Mouse (Mus musculus): ENCODE data around the gene Tnrc18.

Gene Tnrc18

GRCm38 (mm10) chr5:142728301-142728700, 89.2 kb downstream of the Tnrc18 start:
- no peak for DNase-seq (ENCODE audit: extremely low spot score, low read depth, low spot score)

- no peak for DNase-seq (ENCODE audit: extremely low spot score, low read depth, low spot score)
These were observed 90.7 kb downstream of the Tnrc18 start for GRCm38 (mm10) chr5:142726748-142727147.

GRCm38 (mm10) chr5:142724265-142724664, 93.2 kb downstream of the Tnrc18 start:
- DNase-seq (ENCODE audit: extremely low spot score, low read depth, low spot score), result no peak

GRCm38 (mm10) chr5:142723520-142724133, 93.8 kb downstream of the Tnrc18 start:
- DNase-seq (ENCODE audit: extremely low spot score, low read depth, low spot score), result peak; percentile 88

- no peak for DNase-seq (ENCODE audit: extremely low spot score, low read depth, low spot score)
These were observed 97.6 kb downstream of the Tnrc18 start for GRCm38 (mm10) chr5:142719897-142720296.

GRCm38 (mm10) chr5:142718486-142718885, 99.0 kb downstream of the Tnrc18 start:
- no peak for DNase-seq (ENCODE audit: extremely low spot score, low read depth, low spot score)

GRCm38 (mm10) chr5:142718037-142718436, 99.4 kb downstream of the Tnrc18 start:
- DNase-seq (ENCODE audit: extremely low spot score, low read depth, low spot score), result peak; percentile 71

GRCm38 (mm10) chr5:142716056-142716455, 101.4 kb downstream of the Tnrc18 start:
- no peak for DNase-seq (ENCODE audit: extremely low spot score, low read depth, low spot score)

GRCm38 (mm10) chr5:142715059-142715458, 102.4 kb downstream of the Tnrc18 start:
- DNase-seq (ENCODE audit: extremely low spot score, low read depth, low spot score), result no peak

- DNase-seq (ENCODE audit: extremely low spot score, low read depth, low spot score), result no peak
These were observed 103.5 kb downstream of the Tnrc18 start for GRCm38 (mm10) chr5:142713966-142714365.

- DNase-seq (ENCODE audit: extremely low spot score, low read depth, low spot score), result no peak
These were observed 105.1 kb downstream of the Tnrc18 start for GRCm38 (mm10) chr5:142712373-142712772.

- DNase-seq (ENCODE audit: extremely low spot score, low read depth, low spot score), result no peak
These were observed 108.0 kb downstream of the Tnrc18 start for GRCm38 (mm10) chr5:142709436-142709835.

GRCm38 (mm10) chr5:142707709-142708108, 109.8 kb downstream of the Tnrc18 start:
- DNase-seq (ENCODE audit: extremely low spot score, low read depth, low spot score), result no peak

GRCm38 (mm10) chr5:142703569-142703968, 113.9 kb downstream of the Tnrc18 start:
- no peak for DNase-seq (ENCODE audit: extremely low spot score, low read depth, low spot score)

GRCm38 (mm10) chr5:142702511-142703138, 114.8 kb downstream of the Tnrc18 start:
- DNase-seq (ENCODE audit: extremely low spot score, low read depth, low spot score), result no peak

GRCm38 (mm10) chr5:142701651-142702510, 115.6 kb downstream of the Tnrc18 start:
- DNase-seq (ENCODE audit: extremely low spot score, low read depth, low spot score), result no peak

- DNase-seq (ENCODE audit: extremely low spot score, low read depth, low spot score), result no peak
These were observed 116.4 kb downstream of the Tnrc18 start for GRCm38 (mm10) chr5:142700842-142701589.

GRCm38 (mm10) chr5:142697742-142698141, 119.7 kb downstream of the Tnrc18 start:
- DNase-seq (ENCODE audit: extremely low spot score, low read depth, low spot score), result no peak

GRCm38 (mm10) chr5:142696865-142697264, 120.6 kb downstream of the Tnrc18 start:
- no peak for DNase-seq (ENCODE audit: extremely low spot score, low read depth, low spot score)

- no peak for DNase-seq (ENCODE audit: extremely low spot score, low read depth, low spot score)
These were observed 121.2 kb downstream of the Tnrc18 start for GRCm38 (mm10) chr5:142696258-142696657.

Measured in hindlimb bud, embryonic 11.5 days (tissue).